Mouse (Mus musculus) erythroblast, embryonic 14.5 days (primary cell): ENCODE measurements around the gene Ccdc71. TPM values are rescaled to one million over a fixed set of nuclear protein-coding genes. Genes with fewer than 3 reads are reported as not detected.

Source experiments
- H3K27me3 ChIP-seq: 2 replicates; pipeline ENCODE4 v1.6.1; 2012; ENCODE audit warnings: inconsistent platforms; ENCODE audit not compliant: control insufficient read depth
- H3K36me3 ChIP-seq: 2 replicates; pipeline ENCODE4 v1.6.1; 2012; ENCODE audit warnings: mild to moderate bottlenecking, inconsistent platforms; ENCODE audit not compliant: control insufficient read depth
- H3K4me1 ChIP-seq: 2 replicates; pipeline ENCODE4 v1.6.1; 2012; ENCODE audit warnings: inconsistent platforms; ENCODE audit not compliant: control insufficient read depth
- H3K4me3 ChIP-seq: replicated peaks from 2 replicates; pipeline ENCODE3; 2012; ENCODE audit warnings: moderate library complexity, mild to moderate bottlenecking, inconsistent platforms
- H3K9me3 ChIP-seq: 2 replicates; pipeline ENCODE4 v1.6.1; 2012; ENCODE audit warnings: low read length, inconsistent platforms, mixed read lengths; ENCODE audit not compliant: control insufficient read depth
- GATA1 ChIP-seq: IDR thresholded peaks from 2 replicates; pipeline ENCODE4 v1.6.1; 2012; ENCODE audit warnings: low read length, inconsistent platforms, mixed read lengths
- TAL1 ChIP-seq: IDR thresholded peaks from 3 replicates; pipeline ENCODE4 v1.6.1; 2012; ENCODE audit warnings: low read length, inconsistent platforms, mixed read lengths
- polyA plus RNA-seq: library from polyadenylated mRNA; stranded (reverse); fragments of >175 nt; gene quantifications from 2 replicates; pipeline ENCODE4 v1.2.3, GENCODE M21; 2012

Gene Ccdc71
- 1.1 and 1.4 TPM in 2 replicates for polyA plus RNA-seq

- TF ChIP-seq TAL1 (no peak), GATA1 (no peak)
- Histone ChIP-seq H3K9me3 (peaks cover 6% of the 10 kb centered on the region; the same call in 1 of the 2 replicates), H3K4me1 (peaks cover 41% of the 10 kb centered on the region), H3K36me3 (peaks cover 37% of the 10 kb centered on the region), H3K4me3 (peak within 1 kb of the TSS; percentile 82), H3K27me3 (no peaks in the 10 kb centered on the region)
These were observed at the start of gene Ccdc71 for GRCm38 (mm10) chr9:108460319-108461178. Gene Ccdc71 (plus strand): TSS chr9:108460527.

GRCm38 (mm10) chr9:108411381-108411942, 48.9 kb upstream of the Ccdc71 start:
- Histone ChIP-seq H3K4me1 (no peaks in the 10 kb centered on the region; the same call in 1 of the 2 replicates), H3K36me3 (no peaks in the 10 kb centered on the region), H3K27me3 (no peaks in the 10 kb centered on the region), H3K9me3 (no peaks in the 10 kb centered on the region), H3K4me3 (no peak overlapping the region)
- no peak for TF ChIP-seq GATA1
- no peak for TF ChIP-seq TAL1

- no peak for TF ChIP-seq GATA1
- no peak for TF ChIP-seq TAL1
- Histone ChIP-seq H3K36me3 (no peaks in the 10 kb centered on the region), H3K4me1 (no peaks in the 10 kb centered on the region; the same call in 1 of the 2 replicates), H3K27me3 (no peaks in the 10 kb centered on the region), H3K9me3 (no peaks in the 10 kb centered on the region), H3K4me3 (no peak overlapping the region)
These were observed 48.1 kb upstream of the Ccdc71 start for GRCm38 (mm10) chr9:108412221-108412620.

- Histone ChIP-seq H3K27me3 (no peaks in the 10 kb centered on the region), H3K36me3 (no peaks in the 10 kb centered on the region)
These were observed 31.9 kb upstream of the Ccdc71 start, which contains the start of gene Ccdc36 for GRCm38 (mm10) chr9:108428384-108428783. Gene Ccdc36 (minus strand): TSS chr9:108428484.

GRCm38 (mm10) chr9:108431431-108432067, 28.8 kb upstream of the Ccdc71 start:
- H3K9me3 ChIP-seq = no peaks in the 10 kb centered on the region
- H3K4me3 ChIP-seq = peak overlapping the region; percentile 32
- H3K36me3 ChIP-seq = no peaks in the 10 kb centered on the region
- peaks cover 7% of the 10 kb centered on the region for H3K4me1 ChIP-seq
- TF ChIP-seq GATA1 (no peak), TAL1 (no peak)
- 0 out of 2 replicates have a peak, but pooled peaks cover under 1% of the 10 kb centered on the region for H3K27me3 ChIP-seq

More at GRCm38 (mm10) chr9:108428384-108428783, 31.9 kb upstream of the Ccdc71 start, which contains the start of gene Ccdc36:
- no peaks in the 10 kb centered on the region for H3K9me3 ChIP-seq
- TF ChIP-seq TAL1 (no peak), GATA1 (no peak)
- H3K4me3 ChIP-seq = no peak within 1 kb of the TSS
- H3K4me1 ChIP-seq = peaks cover 7% of the 10 kb centered on the region

- Histone ChIP-seq H3K27me3 (peaks cover 8% of the 10 kb centered on the region), H3K9me3 (no peaks in the 10 kb centered on the region), H3K36me3 (no peaks in the 10 kb centered on the region), H3K4me1 (peaks cover 7% of the 10 kb centered on the region), H3K4me3 (no peak within 1 kb of the TSS)
- TF ChIP-seq GATA1 (no peak), TAL1 (no peak)
These were observed 24.1 kb upstream of the Ccdc71 start, which contains the start of gene BC048562 for GRCm38 (mm10) chr9:108436182-108436581. Gene BC048562 (plus strand): TSS chr9:108436482.

GRCm38 (mm10) chr9:108439176-108439575, 21.2 kb upstream of the Ccdc71 start:
- no peaks in the 10 kb centered on the region for H3K4me1 ChIP-seq
- H3K9me3 ChIP-seq = no peaks in the 10 kb centered on the region
- TF ChIP-seq GATA1 (no peak), TAL1 (no peak)
- H3K36me3 ChIP-seq = no peaks in the 10 kb centered on the region
- H3K4me3 ChIP-seq = no peak overlapping the region
- peaks cover 10% of the 10 kb centered on the region for H3K27me3 ChIP-seq

- no peaks in the 10 kb centered on the region for H3K36me3 ChIP-seq
- H3K9me3 ChIP-seq = no peaks in the 10 kb centered on the region
- no peaks in the 10 kb centered on the region for H3K4me1 ChIP-seq
- H3K27me3 ChIP-seq = peaks cover 17% of the 10 kb centered on the region
- H3K4me3 ChIP-seq = no peak overlapping the region
- TF ChIP-seq GATA1 (no peak), TAL1 (no peak)
These were observed 19.8 kb upstream of the Ccdc71 start for GRCm38 (mm10) chr9:108440485-108440884.
